In the genomic region with DNA sequence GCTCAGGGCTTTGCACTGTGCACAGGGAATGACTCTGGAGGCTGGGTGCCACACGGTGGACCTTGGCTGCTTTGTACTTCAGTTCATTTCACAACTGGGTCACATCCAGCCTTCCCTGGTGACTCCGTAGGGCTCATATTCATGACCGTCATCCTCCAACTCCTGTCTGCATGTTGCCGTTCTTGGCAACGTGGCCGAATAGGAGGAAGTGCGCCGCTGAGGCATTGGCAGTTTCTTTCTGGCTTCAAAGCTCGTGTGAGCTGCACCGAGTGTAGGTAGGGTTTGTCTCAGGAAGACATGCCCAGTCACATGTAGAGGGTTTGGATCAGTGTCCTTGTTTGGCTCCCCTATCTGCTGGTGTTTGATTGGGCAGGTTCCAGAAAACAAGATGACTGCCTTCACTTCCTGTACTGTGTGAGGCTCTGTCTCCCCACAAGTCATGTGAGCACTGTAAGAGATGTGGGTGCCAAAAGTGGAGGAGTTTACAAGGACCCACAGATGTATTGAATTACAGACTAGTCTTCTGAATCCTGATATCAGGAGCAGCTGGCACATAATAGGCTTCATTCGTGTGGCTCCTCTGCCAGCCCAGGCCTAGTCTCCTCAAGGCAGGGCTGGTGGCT, we compare ENCODE assay signal across 8 mouse cellular contexts.
A peak's percentile ranks its signal among the peaks of the same experiment; 100 is the strongest.
DNase-seq lines count a peak whose midpoint lies in the region; TF ChIP-seq lines count a peak whose summit lies in the region.

No protein-coding gene starts in this region.

- no peak overlapping the region for H3K4me3 ChIP-seq in embryonic fibroblast, embryonic 13.5 days (ENCODE audit: insufficient read depth, low read length)

- DNase-seq in heart, adult 11 months, result peak; percentile 97
- DNase-seq in heart, postnatal 25 days (ENCODE audit: low spot score), result no peak
- peak; percentile 79 for DNase-seq in CD4-positive, CD25-positive, alpha-beta regulatory T cell, adult 2 months (ENCODE audit: low read depth, low spot score)
- peak; percentile 42 to 71 for DNase-seq in kidney, adult 8-10 months
- DNase-seq in natural killer cell, adult 2 months (ENCODE audit: low spot score in 2 of 2), result peak; percentile 67 to 69
- DNase-seq in urinary bladder, postnatal 4 days (ENCODE audit: low spot score in 2 of 2), result no peak
- no peak for DNase-seq in embryo, embryonic 11 days

- no peak for TF ChIP-seq POLR2A in embryonic fibroblast, embryonic 13.5 days (IDR thresholded peaks at IDR 0.05; ENCODE audit: low read depth, low read length)

- intact Hi-C loops in heart, postnatal 25 days (cut with DNase I), result no loop called here

- no peak for TF ChIP-seq CTCF in embryonic fibroblast, embryonic 13.5 days (IDR thresholded peaks at IDR 0.05; ENCODE audit: borderline replicate concordance, insufficient read depth, low read length)

- H3K4me1 ChIP-seq in embryonic fibroblast, embryonic 13.5 days (ENCODE audit: control insufficient read depth, insufficient read depth, low read length), result peaks cover 46% of the 10 kb centered on the region

- H3K27ac ChIP-seq in embryonic fibroblast, embryonic 13.5 days (ENCODE audit: insufficient read depth, low read length), result peak overlapping the region; percentile 23; the same call in 1 of the 2 replicates

Comparison
In these comparisons a context has a peak if more than half of its experiments do, and no peak if none do; other contexts are left out.
1. DNase-seq: peak in heart, adult 11 months (single experiment), CD4-positive, CD25-positive, alpha-beta regulatory T cell, adult 2 months (single experiment), kidney, adult 8-10 months (2 of 2) and natural killer cell, adult 2 months (2 of 2); none in heart, postnatal 25 days (single experiment), urinary bladder, postnatal 4 days (0 of 2) and embryo, embryonic 11 days (single experiment).